In genomic region chr1:119902551-119903230, GRCm38 (mm10) we compare ENCODE assay signal across 9 mouse cellular contexts. TPM values are rescaled to one million over a fixed set of nuclear protein-coding genes. Genes with fewer than 3 reads are reported as not detected.
DNase-seq lines count a peak whose midpoint lies in the region; ATAC-seq and TF ChIP-seq lines count a peak whose summit lies in the region.
"Had no signal": no experiment of that assay in that cellular context is flagged by ENCODE, and none has a peak within 500 bp of the region (broad histone marks: within the 10 kb centered on the region; RNA-seq: fewer than 3 reads in every experiment).

No protein-coding gene starts in this region.

- H3K27me3 ChIP-seq in forebrain, embryonic 15.5 days: no peaks in the 10 kb centered on the region
- H3K27me3 ChIP-seq in midbrain, embryonic 12.5 days: no peaks in the 10 kb centered on the region

- no peaks in the 10 kb centered on the region for H3K9me3 ChIP-seq in forebrain, embryonic 15.5 days
- no peaks in the 10 kb centered on the region for H3K9me3 ChIP-seq in midbrain, embryonic 12.5 days

- peak; percentile 63 for DNase-seq in gastrocnemius, adult 2 months
- DNase-seq in gastrocnemius, postnatal 4 days (ENCODE audit: low spot score in 2 of 2): no peak
- DNase-seq in cerebellum, adult 18-20 months: peak; percentile 63 to 72
- no peak for DNase-seq in ovary, postnatal 14 days (ENCODE audit: low spot score)
- DNase-seq in lung, adult 18-20 months: no peak
- no peak for DNase-seq in adrenal gland, postnatal 10 days
- DNase-seq: gastrocnemius, postnatal 25 days had no signal

- intact Hi-C loops in gastrocnemius, adult 2 months (cut with DNase I): no loop called here

- peaks cover 56% of the 10 kb centered on the region for H3K4me1 ChIP-seq in forebrain, embryonic 15.5 days
- peaks cover 23% of the 10 kb centered on the region for H3K4me1 ChIP-seq in midbrain, embryonic 12.5 days

- peak overlapping the region; percentile 82 for H3K27ac ChIP-seq in gastrocnemius, adult 2 months
- H3K27ac ChIP-seq in forebrain, embryonic 15.5 days (replicated peaks): peak overlapping the region; percentile 87
- H3K27ac ChIP-seq in midbrain, embryonic 12.5 days (replicated peaks): peak overlapping the region; percentile 68

- H3K4me3 ChIP-seq in gastrocnemius, adult 2 months: peak overlapping the region; percentile 58
- no peak overlapping the region for H3K4me3 ChIP-seq in forebrain, embryonic 15.5 days
- H3K4me3 ChIP-seq in midbrain, embryonic 12.5 days: no peak overlapping the region

- H3K4me2 ChIP-seq in forebrain, embryonic 15.5 days (replicated peaks): no peak overlapping the region
- H3K4me2 ChIP-seq in midbrain, embryonic 12.5 days (replicated peaks): no peak overlapping the region

- peak; percentile 72 for ATAC-seq in forebrain, embryonic 15.5 days (replicated peaks)
- ATAC-seq in midbrain, embryonic 12.5 days (ENCODE audit: low FRiP score, low read depth): peak; percentile 85

- no peak for TF ChIP-seq CTCF in gastrocnemius, adult 2 months (IDR thresholded peaks at IDR 0.05)

- 46% methylated on average over 8 of the region's 8 CpGs for WGBS in forebrain, embryonic 15.5 days
- WGBS in midbrain, embryonic 12.5 days: 45% methylated on average over 8 of the region's 8 CpGs

- H3K9ac ChIP-seq in forebrain, embryonic 15.5 days (replicated peaks): no peak overlapping the region
- H3K9ac ChIP-seq in midbrain, embryonic 12.5 days (replicated peaks): no peak overlapping the region

- H3K36me3 ChIP-seq in forebrain, embryonic 15.5 days: no peaks in the 10 kb centered on the region
- no peaks in the 10 kb centered on the region for H3K36me3 ChIP-seq in midbrain, embryonic 12.5 days

RNA-seq across cellular contexts. Expression of gene Tmem177, which starts 10.3 kb away (rescaled TPM):
- 1 to 10 TPM; 6.1 to 7.8 TPM for total RNA-seq in gastrocnemius, adult 2 months (2021)
- total RNA-seq in gastrocnemius, postnatal 4 days (2021): 1 to 10 TPM; 4.4 to 5.2 TPM
- 14.4 and 14.8 TPM in 2 replicates for polyA plus RNA-seq in forebrain, embryonic 15.5 days (2015; fragmentation: Nextera tagmentation; extraction: Ambion mirVana)
- 9.3 and 11.3 TPM in 2 replicates for polyA plus RNA-seq in midbrain, embryonic 12.5 days (2016; fragmentation: Nextera tagmentation; extraction: Ambion mirVana)
- total RNA-seq in adrenal gland, postnatal 10 days (2021): 1 to 10 TPM; 8.0 to 10.0 TPM

Comparison
In these comparisons a context has a peak if more than half of its experiments do, and no peak if none do; other contexts are left out.
1. DNase-seq: peak in gastrocnemius, adult 2 months (single experiment) and cerebellum, adult 18-20 months (2 of 2); none in gastrocnemius, postnatal 4 days (0 of 2), ovary, postnatal 14 days (single experiment), lung, adult 18-20 months (0 of 2) and adrenal gland, postnatal 10 days (single experiment).
2. Peak in every context shown above with its lines, with median percentiles within 50 percentile points of each other: H3K27ac ChIP-seq.